Mouse (Mus musculus): ENCODE measurements around the gene Zan. TPM values are rescaled to one million over a fixed set of nuclear protein-coding genes. Genes with fewer than 3 reads are reported as not detected.
A peak's percentile ranks its signal among the peaks of the same experiment; 100 is the strongest.

Gene Zan
- polyA plus RNA-seq, 1 experiment from 2014 or later = 0.10 TPM

GRCm38 (mm10) chr5:137350205-137351057 is 126.4 kb downstream of the Zan start:
- no peaks in the 10 kb centered on the region for H3K27me3 ChIP-seq (ENCODE audit: low read depth, poor library complexity, severe bottlenecking)
- peak overlapping the region; percentile 97 for H3K4me3 ChIP-seq
- H3K4me1 ChIP-seq = peaks cover 68% of the 10 kb centered on the region
- WGBS = 1% methylated on average over 55 of the region's 55 CpGs
- H3K36me3 ChIP-seq = peaks cover 31% of the 10 kb centered on the region
- peak; percentile 73 for DNase-seq (ENCODE audit: low spot score)
- no peaks in the 10 kb centered on the region for H3K9me3 ChIP-seq (replicated peaks)
- peak overlapping the region; percentile 98 for H3K27ac ChIP-seq

GRCm38 (mm10) chr5:137349384-137350204 is 127.3 kb downstream of the Zan start, which contains the start of gene Ephb4:
TSS of gene Ephb4 (plus strand) at chr5:137350109.
- DNase-seq (ENCODE audit: low spot score) = peak; percentile 96
- peaks cover 72% of the 10 kb centered on the region for H3K4me1 ChIP-seq
- H3K27me3 ChIP-seq (ENCODE audit: low read depth, poor library complexity, severe bottlenecking) = no peaks in the 10 kb centered on the region
- H3K27ac ChIP-seq = peak within 1 kb of the TSS; percentile 98
- peak within 1 kb of the TSS; percentile 97 for H3K4me3 ChIP-seq
- no peaks in the 10 kb centered on the region for H3K9me3 ChIP-seq (replicated peaks)
- peaks cover 23% of the 10 kb centered on the region for H3K36me3 ChIP-seq
- 1% methylated on average over 32 of the region's 32 CpGs for whole genome bisulfite sequencing

- Histone ChIP-seq H3K27me3 (ENCODE audit: low read depth, poor library complexity, severe bottlenecking) (no peaks in the 10 kb centered on the region), H3K27ac (peak overlapping the region; percentile 98), H3K9me3 (replicated peaks) (no peaks in the 10 kb centered on the region), H3K4me1 (peaks cover 66% of the 10 kb centered on the region), H3K4me3 (peak overlapping the region; percentile 97), H3K36me3 (peaks cover 15% of the 10 kb centered on the region)
- under 1% methylated on average over 33 of the region's 33 CpGs for WGBS
- peak; percentile 76 for DNase-seq (ENCODE audit: low spot score)
These were observed 128.1 kb downstream of the Zan start for GRCm38 (mm10) chr5:137348482-137349383.

- no peaks in the 10 kb centered on the region for H3K9me3 ChIP-seq (replicated peaks)
- WGBS = 13% methylated on average over 7 of the region's 7 CpGs
These were observed 129.0 kb downstream of the Zan start for GRCm38 (mm10) chr5:137347856-137348255.

GRCm38 (mm10) chr5:137346983-137347382 is 129.9 kb downstream of the Zan start:
- Histone ChIP-seq H3K9me3 (replicated peaks) (no peaks in the 10 kb centered on the region), H3K4me3 (no peak overlapping the region), H3K27me3 (ENCODE audit: low read depth, poor library complexity, severe bottlenecking) (no peaks in the 10 kb centered on the region), H3K4me1 (peaks cover 50% of the 10 kb centered on the region), H3K27ac (0 out of 2 replicates have a peak overlapping the region, but pooled peaks have one; percentile 20), H3K36me3 (0 out of 2 replicates have a peak, but pooled peaks cover 3% of the 10 kb centered on the region)
- no peak for DNase-seq (ENCODE audit: low spot score)
- 88% methylated on average over 4 of the region's 4 CpGs for whole genome bisulfite sequencing

More at GRCm38 (mm10) chr5:137347856-137348255, 129.0 kb downstream of the Zan start:
- H3K36me3 ChIP-seq = peaks cover 8% of the 10 kb centered on the region; the same call in 1 of the 2 replicates
- H3K4me1 ChIP-seq = peaks cover 58% of the 10 kb centered on the region
- peak overlapping the region; percentile 98 for H3K27ac ChIP-seq
- no peak for DNase-seq (ENCODE audit: low spot score)
- no peaks in the 10 kb centered on the region for H3K27me3 ChIP-seq (ENCODE audit: low read depth, poor library complexity, severe bottlenecking)
- peak overlapping the region; percentile 97 for H3K4me3 ChIP-seq

- Histone ChIP-seq H3K4me1 (peaks cover 44% of the 10 kb centered on the region), H3K27ac (0 out of 2 replicates have a peak overlapping the region, but pooled peaks have one; percentile 20), H3K9me3 (replicated peaks) (no peaks in the 10 kb centered on the region), H3K4me3 (no peak overlapping the region), H3K27me3 (ENCODE audit: low read depth, poor library complexity, severe bottlenecking) (no peaks in the 10 kb centered on the region), H3K36me3 (0 out of 2 replicates have a peak, but pooled peaks cover under 1% of the 10 kb centered on the region)
- DNase-seq (ENCODE audit: low spot score) = no peak
- WGBS = 74% methylated on average over 1 of the region's 1 CpGs
These were observed 130.5 kb downstream of the Zan start for GRCm38 (mm10) chr5:137346388-137346787.

GRCm38 (mm10) chr5:137345821-137346220 is 131.0 kb downstream of the Zan start:
- 21% methylated on average over 9 of the region's 9 CpGs for WGBS
- H3K27ac ChIP-seq = peak overlapping the region; percentile 4; the same call in 1 of the 2 replicates

GRCm38 (mm10) chr5:137343869-137344268 is 133.0 kb downstream of the Zan start:
- Histone ChIP-seq H3K27ac (no peak overlapping the region), H3K27me3 (ENCODE audit: low read depth, poor library complexity, severe bottlenecking) (no peaks in the 10 kb centered on the region), H3K4me1 (peaks cover 48% of the 10 kb centered on the region), H3K36me3 (no peaks in the 10 kb centered on the region), H3K4me3 (no peak overlapping the region), H3K9me3 (replicated peaks) (no peaks in the 10 kb centered on the region)
- DNase-seq (ENCODE audit: low spot score) = no peak

More at GRCm38 (mm10) chr5:137345821-137346220, 131.0 kb downstream of the Zan start:
- Histone ChIP-seq H3K4me1 (peaks cover 43% of the 10 kb centered on the region), H3K36me3 (no peaks in the 10 kb centered on the region), H3K27me3 (ENCODE audit: low read depth, poor library complexity, severe bottlenecking) (no peaks in the 10 kb centered on the region), H3K9me3 (replicated peaks) (no peaks in the 10 kb centered on the region), H3K4me3 (no peak overlapping the region)
- no peak for DNase-seq (ENCODE audit: low spot score)

- Histone ChIP-seq H3K4me3 (no peak overlapping the region), H3K36me3 (no peaks in the 10 kb centered on the region), H3K27me3 (ENCODE audit: low read depth, poor library complexity, severe bottlenecking) (no peaks in the 10 kb centered on the region), H3K27ac (no peak overlapping the region), H3K9me3 (replicated peaks) (no peaks in the 10 kb centered on the region), H3K4me1 (peaks cover 48% of the 10 kb centered on the region)
- 96% methylated on average over 5 of the region's 5 CpGs for WGBS
- no peak for DNase-seq (ENCODE audit: low spot score)
These were observed 133.5 kb downstream of the Zan start for GRCm38 (mm10) chr5:137343412-137343811.

- no peaks in the 10 kb centered on the region for H3K36me3 ChIP-seq
- no peaks in the 10 kb centered on the region for H3K27me3 ChIP-seq (ENCODE audit: low read depth, poor library complexity, severe bottlenecking)
- no peak for DNase-seq (ENCODE audit: low spot score)
- H3K27ac ChIP-seq = no peak overlapping the region
- WGBS = 88% methylated on average over 7 of the region's 7 CpGs
- peaks cover 46% of the 10 kb centered on the region for H3K4me1 ChIP-seq
- H3K9me3 ChIP-seq (replicated peaks) = no peaks in the 10 kb centered on the region
- no peak overlapping the region for H3K4me3 ChIP-seq
These were observed 134.4 kb downstream of the Zan start for GRCm38 (mm10) chr5:137342407-137343012.

- Histone ChIP-seq H3K9me3 (replicated peaks) (no peaks in the 10 kb centered on the region), H3K36me3 (no peaks in the 10 kb centered on the region), H3K27ac (no peak overlapping the region), H3K27me3 (ENCODE audit: low read depth, poor library complexity, severe bottlenecking) (no peaks in the 10 kb centered on the region), H3K4me1 (peaks cover 38% of the 10 kb centered on the region), H3K4me3 (no peak overlapping the region)
- no peak for DNase-seq (ENCODE audit: low spot score)
- 81% methylated on average over 6 of the region's 6 CpGs for WGBS
These were observed 136.6 kb downstream of the Zan start for GRCm38 (mm10) chr5:137340222-137340621.
